Mouse (Mus musculus) T-cell, adult 2 months (primary cell): ENCODE data around the gene Cyth4.

Experiments used
- DNase-seq: peaks from one replicate; pipeline ENCODE4 v3.0.0; 2022; ENCODE audit warnings: low spot score

Cyth4 gene

GRCm38 (mm10) chr15:78616973-78617372 is 20.1 kb downstream of the Cyth4 start:
- DNase-seq: no peak

- peak; percentile 65 for DNase-seq
Observed at GRCm38 (mm10) chr15:78623426-78623825, 26.6 kb downstream of the Cyth4 start.

- no peak for DNase-seq
Observed at GRCm38 (mm10) chr15:78624431-78624950, 27.6 kb downstream of the Cyth4 start.

GRCm38 (mm10) chr15:78624961-78625360 is 28.1 kb downstream of the Cyth4 start:
- no peak for DNase-seq

GRCm38 (mm10) chr15:78626285-78626684 is 29.4 kb downstream of the Cyth4 start:
- no peak for DNase-seq

- DNase-seq: no peak
Observed at GRCm38 (mm10) chr15:78632387-78632786, 35.5 kb downstream of the Cyth4 start.

GRCm38 (mm10) chr15:78633413-78633812 is 36.6 kb downstream of the Cyth4 start:
- DNase-seq: no peak

- no peak for DNase-seq
Observed at GRCm38 (mm10) chr15:78634095-78634737, 37.4 kb downstream of the Cyth4 start.

- DNase-seq: no peak
Observed at GRCm38 (mm10) chr15:78635231-78635630, 38.4 kb downstream of the Cyth4 start.

- no peak for DNase-seq
Observed at GRCm38 (mm10) chr15:78643633-78644032, 46.8 kb downstream of the Cyth4 start.

GRCm38 (mm10) chr15:78644606-78645005 is 47.8 kb downstream of the Cyth4 start:
- no peak for DNase-seq

- DNase-seq: no peak
Observed at GRCm38 (mm10) chr15:78647746-78648145, 50.9 kb downstream of the Cyth4 start.

GRCm38 (mm10) chr15:78651169-78651568 is 54.3 kb downstream of the Cyth4 start:
- no peak for DNase-seq

- DNase-seq: no peak
Observed at GRCm38 (mm10) chr15:78664268-78664667, 67.4 kb downstream of the Cyth4 start.

GRCm38 (mm10) chr15:78669221-78669871 is 72.5 kb downstream of the Cyth4 start:
- no peak for DNase-seq

- DNase-seq: no peak
Observed at GRCm38 (mm10) chr15:78670341-78670740, 73.5 kb downstream of the Cyth4 start.
